Mouse (Mus musculus): ENCODE measurements around the gene Ctso. TPM values are rescaled to one million over a fixed set of nuclear protein-coding genes. Genes with fewer than 3 reads are reported as not detected.

The Ctso gene
- polyA plus RNA-seq, 1 experiment from 2014 or later: 32.7 TPM

DNA sequence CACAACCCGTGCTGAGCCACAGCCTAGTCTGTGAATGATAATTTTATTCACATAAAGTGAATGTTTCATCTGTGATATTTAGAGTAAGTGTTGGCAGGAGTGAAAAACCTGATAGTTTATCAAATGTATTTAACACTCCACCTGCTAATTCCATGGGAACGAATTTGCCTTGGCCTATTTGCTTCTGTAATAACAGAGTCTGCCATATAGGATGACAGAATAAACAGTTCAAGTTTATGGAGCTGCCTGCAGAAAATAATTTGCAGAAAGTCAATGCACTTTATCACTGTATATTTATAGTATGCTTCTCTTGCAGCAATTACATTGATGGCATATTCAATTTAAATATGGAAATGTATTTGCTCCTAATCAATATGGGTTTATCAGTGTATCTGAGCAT, 19.4 kb downstream of the Ctso start:
- no peak for DNase-seq (ENCODE audit: low spot score)

DNA sequence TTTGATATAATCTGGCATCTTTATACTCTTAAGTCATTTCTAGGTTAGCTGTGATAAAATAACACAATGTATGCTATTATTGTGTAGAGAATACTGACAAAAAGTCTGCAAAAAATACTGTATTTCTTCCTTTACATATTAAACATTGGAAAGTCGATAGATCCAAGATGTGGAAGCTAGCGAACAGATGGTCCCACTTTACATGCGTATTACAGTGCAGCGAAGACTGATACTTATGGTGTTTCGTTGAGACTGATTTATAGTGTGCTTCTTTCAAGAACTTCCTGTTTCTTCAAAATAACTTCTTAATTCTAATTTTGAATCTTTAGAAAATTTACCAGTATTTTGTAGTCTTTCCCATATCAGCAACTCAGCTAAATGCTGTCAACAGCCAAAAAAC, 25.1 kb downstream of the Ctso start:
- DNase-seq (ENCODE audit: low spot score): no peak

DNA sequence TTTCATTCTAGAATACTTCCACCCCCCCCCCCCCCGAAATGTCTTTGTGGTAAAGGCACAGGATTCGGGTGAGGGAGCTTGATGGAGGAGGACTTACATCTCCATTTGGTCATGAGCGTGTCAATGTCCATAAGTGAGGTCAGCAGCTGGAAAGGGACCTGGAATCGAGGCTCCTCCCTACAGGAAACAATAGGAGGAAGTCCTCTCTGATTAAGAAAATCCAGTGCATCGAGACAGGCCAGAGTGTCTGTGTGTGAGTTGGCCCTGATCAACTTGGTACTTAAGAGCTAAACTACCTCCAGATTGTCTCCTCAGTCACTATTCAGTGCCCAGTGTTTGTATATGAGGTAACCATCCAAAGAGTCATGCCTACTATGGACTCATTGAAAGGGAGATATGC, 28.9 kb downstream of the Ctso start:
- no peak for DNase-seq (ENCODE audit: low spot score)

DNA sequence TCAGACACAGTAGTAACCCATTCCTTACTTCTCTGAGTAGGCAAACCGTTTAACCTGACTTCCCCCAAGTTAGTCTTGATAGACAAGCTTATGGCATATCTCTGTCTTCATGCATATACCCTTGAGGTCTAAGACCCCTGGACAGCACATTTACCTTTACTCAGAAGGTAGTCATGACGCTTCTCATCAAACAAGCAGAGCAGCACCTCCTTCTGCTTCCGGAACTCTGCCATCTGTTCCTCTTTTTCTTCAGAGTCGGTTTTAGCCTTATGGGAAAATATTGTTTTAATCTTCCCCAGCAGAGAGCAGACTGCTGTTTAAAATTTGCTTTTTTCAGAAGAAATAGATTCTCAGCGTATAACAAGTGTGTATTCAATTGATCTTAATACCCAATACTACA, 31.4 kb downstream of the Ctso start:
- no peak for DNase-seq (ENCODE audit: low spot score)

DNA sequence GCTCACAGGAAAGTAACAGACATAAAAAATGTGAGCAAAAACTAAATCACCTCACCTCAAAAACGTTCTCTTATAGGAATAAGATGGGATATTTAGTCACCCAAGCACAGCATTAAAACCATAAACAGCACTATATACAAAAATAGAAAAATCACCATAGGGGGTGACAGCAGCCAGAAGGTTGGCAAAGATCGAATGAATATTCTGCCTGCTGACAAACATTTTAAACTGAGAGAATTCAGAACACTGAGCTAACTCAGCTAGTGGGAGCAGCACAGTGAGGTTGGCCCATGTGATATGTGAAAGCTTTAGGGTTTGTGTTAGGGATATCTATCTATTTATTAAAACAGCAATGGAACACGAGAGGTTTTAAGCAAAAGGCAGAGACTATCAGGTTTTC, 32.2 kb downstream of the Ctso start:
- no peak for DNase-seq (ENCODE audit: low spot score)

DNA sequence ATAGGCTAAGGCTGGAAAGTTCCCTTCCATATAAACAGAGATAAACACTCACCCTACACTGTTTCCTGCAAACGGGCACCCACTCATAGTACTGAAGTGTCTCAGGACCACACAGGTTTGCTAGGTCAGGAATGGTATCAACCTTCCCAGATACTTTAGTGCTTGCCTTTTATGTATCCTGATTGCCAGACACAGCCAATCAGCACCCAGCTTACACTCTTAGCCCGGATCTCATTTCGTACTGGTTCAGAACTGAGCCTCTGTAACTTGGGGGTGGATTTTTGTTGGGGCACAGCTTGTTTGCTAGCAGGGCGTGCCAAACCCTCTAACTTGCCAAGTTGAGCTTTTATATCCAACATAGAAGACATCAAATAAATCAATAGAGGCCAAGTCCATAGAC, 43.2 kb downstream of the Ctso start:
- DNase-seq (ENCODE audit: low spot score): no peak

DNA sequence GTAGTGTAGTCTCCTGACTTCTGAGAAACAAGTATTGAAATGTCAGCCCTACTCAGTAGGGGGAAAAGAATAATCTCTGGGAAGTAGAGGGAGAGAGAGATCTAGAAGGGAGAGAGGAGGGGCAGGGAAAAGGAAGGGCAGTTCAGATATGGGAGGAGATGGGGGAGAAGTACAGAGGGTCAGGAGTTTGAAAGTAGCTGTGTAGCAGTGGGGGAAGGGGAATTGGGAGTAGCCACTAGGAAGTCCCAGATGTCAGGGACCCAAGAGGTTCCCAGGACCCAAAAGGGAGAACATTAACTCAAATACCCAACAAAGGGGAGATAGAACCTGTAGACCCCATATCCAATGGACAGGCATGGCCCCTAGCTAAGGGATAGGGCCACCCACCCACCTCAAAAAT, 43.7 kb downstream of the Ctso start, which contains the start of gene Tdo2:
Tdo2 (minus strand) TSS at position 101 of the 400 bp plus-strand sequence.
- DNase-seq (ENCODE audit: low spot score): no peak

DNA sequence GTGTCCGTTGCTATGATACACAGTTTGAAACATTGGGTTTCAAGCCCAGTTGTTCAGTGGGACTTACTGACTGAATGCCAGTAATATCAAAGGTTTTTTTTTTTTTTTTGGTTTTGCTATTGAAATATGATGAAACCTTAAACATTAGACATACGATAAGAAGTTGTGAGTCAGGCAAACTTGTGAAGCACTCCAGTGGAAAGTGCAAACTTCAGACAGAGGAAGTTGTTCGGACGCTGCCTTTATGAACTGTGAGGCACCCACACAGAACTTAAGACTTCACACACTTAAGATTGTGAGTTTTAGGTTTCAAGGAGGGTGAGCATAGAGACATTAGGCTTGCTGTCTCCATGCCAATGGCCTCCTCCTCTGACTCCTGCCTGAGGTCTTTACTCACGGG, 49.2 kb downstream of the Ctso start:
- DNase-seq (ENCODE audit: low spot score): no peak

DNA sequence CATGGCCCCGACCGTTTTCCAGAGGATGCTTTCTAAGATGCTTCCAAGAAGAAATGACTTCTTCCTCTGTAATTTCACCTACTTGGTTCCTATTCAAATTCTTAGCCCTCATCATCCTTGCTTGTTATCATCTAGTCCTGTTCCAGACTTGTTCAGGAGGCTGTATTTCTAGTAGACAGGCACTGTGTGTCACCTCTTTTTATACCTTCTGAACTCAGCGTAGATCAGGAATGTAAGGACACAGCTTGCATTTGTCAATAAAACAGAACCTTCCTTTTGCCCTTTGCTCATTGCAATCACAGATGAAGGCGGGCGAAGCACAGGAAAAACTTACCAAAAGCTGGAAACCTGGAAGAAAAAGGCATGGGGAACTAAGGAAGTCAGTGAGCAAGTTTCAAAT, 49.6 kb downstream of the Ctso start, which contains the start of gene Asic5:
Asic5 (plus strand) TSS at position 301 of the 400 bp plus-strand sequence.
- no peak for DNase-seq (ENCODE audit: low spot score)

DNA sequence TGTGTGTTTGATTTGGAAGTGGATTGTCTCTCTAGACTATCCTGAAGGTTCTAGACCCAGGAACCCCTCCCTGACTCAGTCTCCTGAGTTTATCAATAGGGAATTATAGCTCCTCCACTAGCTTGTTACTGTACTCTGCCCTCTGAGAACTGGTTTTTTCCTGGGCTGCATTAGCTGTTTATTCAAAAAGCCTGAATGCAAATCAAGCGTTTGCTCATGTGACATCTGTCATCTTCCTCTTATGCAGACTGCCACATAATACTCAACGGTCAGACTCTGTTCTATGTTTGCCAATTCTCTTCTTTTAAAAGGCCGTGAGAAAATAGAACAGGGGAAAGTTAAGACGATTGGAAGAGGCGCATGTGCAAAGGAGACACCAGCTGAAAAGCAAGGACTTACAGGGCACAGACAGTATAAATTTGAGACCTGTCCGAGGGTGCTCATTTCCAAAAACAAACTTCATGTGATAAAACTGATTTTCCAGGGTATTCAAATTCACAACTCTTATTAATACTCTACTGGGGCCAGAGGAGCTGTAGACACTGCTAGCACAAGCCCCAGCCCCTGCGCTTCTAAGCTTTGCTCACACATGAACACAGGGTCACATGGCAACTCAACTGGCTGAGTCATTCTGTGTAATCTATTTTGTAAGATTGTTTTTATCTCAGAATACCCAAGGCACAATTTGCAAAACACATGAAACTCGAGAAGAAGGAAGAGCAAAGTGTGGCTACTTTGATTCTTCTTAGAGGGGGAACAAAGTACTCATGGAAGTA, 50.9 kb downstream of the Ctso start:
- no peak for DNase-seq (ENCODE audit: low spot score)

DNA sequence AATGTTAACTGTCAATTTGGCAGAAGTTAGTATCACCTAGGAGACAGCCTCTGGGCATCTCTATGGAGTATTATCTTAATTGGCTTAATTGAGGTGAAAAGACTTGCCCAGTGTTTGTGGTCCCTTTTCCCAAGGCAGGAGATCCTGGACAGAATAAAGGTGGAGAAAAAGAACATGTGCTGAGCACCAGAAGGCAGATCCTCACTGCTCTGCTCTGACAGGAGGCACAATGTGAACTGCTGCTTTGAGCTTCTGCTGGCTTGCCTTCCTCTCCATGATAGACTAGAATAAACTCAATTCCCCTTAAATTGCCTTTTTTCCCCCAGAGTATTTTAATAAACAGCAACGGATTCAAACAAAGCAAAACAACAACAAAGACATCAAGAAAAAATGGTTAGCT, 52.7 kb downstream of the Ctso start:
- no peak for DNase-seq (ENCODE audit: low spot score)

DNA sequence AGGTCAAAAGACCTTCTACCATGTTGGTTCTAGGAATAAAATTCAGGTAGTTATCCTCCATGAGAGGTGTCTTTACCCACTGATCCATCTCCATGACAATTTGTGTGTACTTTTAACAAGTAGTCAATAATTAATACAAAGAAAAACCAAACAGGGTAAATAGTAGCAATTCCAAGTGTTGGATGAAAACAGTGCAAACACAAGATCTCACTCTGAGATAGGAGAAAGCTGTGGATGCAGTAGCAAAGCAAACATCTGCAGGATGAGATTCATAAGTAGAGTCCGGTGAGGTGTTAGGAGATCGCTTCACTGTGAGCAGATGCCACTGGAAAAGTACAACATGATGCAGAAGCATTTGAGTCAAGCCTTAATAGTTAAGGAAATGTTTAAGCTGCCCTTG, 53.7 kb downstream of the Ctso start:
- no peak for DNase-seq (ENCODE audit: low spot score)

DNA sequence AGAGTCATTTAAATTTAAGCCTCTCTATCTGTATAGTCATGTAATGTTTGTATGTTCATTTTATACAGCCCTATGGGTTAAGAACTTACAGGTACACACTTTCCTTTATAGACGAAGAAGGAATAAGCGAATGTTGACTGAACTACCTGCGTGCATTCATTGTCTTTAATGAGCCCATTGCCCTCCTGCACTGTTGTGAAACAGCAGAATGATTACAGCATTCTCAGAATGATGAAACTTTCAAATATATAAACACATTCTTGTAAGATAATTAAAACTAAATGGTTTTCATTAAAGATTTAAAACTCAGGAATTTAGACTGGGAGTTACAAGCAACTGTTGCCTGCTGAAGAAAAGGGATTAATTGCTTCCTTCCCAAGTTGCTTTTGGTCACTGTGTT, 55.2 kb downstream of the Ctso start:
- no peak for DNase-seq (ENCODE audit: low spot score)

DNA sequence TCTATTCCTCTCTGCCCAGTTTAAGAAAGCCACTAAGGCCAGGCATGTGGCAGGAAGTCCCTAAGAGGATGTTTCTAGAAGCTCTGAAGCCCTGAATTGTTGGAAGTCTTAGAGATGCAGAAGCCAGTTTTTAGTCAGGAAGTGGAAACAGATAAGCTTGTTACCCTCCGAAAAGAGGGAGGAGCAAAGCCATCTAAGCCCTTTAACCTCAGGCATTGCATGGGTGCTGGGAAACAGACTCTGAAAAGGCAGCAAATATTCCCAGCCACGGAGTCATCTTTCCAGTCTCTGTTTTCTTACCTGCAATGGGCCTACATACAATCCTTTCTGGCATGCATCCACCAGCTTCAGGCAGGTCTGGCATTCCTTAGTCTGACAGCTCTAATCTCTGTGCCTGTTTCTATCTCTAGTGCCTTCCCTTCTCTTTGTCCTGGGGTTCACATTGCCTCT, 57.3 kb downstream of the Ctso start:
- no peak for DNase-seq (ENCODE audit: low spot score)

DNA sequence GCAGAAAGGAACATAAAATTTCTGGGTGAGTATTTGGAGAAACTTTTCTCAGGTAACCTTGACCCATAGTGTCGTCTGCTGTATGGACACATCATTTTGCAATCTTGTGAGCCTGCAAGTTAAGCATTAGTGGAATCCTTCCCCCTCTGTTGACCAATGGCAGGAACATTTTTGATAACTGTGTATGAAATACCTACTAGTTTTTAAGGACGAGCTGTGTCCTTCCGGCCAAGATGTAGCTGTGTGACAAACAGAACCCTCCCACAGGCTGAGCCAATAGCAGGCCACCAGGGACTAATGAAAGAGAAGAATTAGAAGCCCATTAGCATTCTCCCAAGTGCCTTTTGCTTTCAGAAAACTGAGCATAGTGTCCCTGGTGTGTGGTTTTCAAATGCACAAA, 58.1 kb downstream of the Ctso start:
- no peak for DNase-seq (ENCODE audit: low spot score)

DNA sequence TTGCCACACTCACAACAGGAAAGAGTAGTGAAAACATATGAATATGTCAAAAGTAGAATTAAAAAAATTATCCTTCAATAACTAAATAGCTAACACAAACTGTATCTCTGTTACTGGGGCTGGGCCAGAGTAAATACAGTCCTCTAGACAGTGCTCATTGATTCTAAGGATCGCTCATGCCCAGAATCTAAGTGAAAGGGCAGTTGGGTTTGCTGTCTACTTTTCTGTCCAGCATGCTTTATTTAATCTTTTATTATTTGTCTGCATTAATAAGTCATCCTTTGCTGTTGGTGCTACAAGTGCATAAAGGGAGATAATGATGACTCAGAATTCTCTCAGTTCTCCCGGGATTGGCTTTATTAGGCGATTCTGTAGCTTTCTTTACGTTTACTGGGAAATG, 63.0 kb downstream of the Ctso start:
- DNase-seq (ENCODE audit: low spot score): no peak

DNA sequence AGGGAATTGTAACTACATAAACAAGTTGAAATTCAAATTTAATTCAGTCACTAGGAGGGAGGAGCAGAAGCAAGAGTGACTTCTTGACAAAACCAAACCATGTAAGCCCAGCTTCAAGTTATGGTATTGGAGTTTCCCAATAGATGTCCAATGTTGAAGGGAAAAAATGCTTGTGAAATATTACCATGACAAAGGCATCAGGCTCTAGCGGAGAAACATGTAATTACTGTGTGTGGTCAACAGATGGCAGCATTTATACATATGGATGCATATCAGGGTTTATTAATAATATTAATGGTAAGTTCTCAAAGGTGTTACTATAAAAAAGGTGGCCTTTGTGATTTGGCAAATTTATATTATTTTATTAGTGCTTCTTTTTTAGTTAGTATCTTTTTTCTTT, 63.6 kb downstream of the Ctso start:
- peak; percentile 9 for DNase-seq (ENCODE audit: low spot score)

Other genes starting within 250 kb of the Ctso start
- gene Tdo2, start 43.6 kb downstream of the Ctso start, polyA plus RNA-seq (2015; fragmentation: Nextera tagmentation; extraction: Ambion mirVana): 0.69 and 1.4 TPM in 2 replicates
- gene Asic5, start 49.7 kb downstream of the Ctso start, polyA plus RNA-seq (2015; fragmentation: Nextera tagmentation; extraction: Ambion mirVana): 0.13 TPM in 2 replicates
- gene Gucy1b1, start 142.1 kb downstream of the Ctso start, polyA plus RNA-seq (2015; fragmentation: Nextera tagmentation; extraction: Ambion mirVana): 3.2 and 3.6 TPM in 2 replicates
- 2.8 and 2.9 TPM in 2 replicates for gene Gucy1a1, start 213.2 kb downstream of the Ctso start, polyA plus RNA-seq (2015; fragmentation: Nextera tagmentation; extraction: Ambion mirVana)

Measured in thymus, postnatal 0 days (tissue).